Mouse (Mus musculus) megakaryocyte, embryonic 14.5 days (primary cell): ENCODE measurements around the gene Col25a1. TPM values are rescaled to one million over a fixed set of nuclear protein-coding genes. Genes with fewer than 3 reads are reported as not detected.

Experiments used
- H3K27me3 ChIP-seq: replicated peaks from 2 replicates; pipeline ENCODE3; 2012; ENCODE audit warnings: inconsistent platforms
- H3K36me3 ChIP-seq: replicated peaks from 2 replicates; pipeline ENCODE3; 2012; ENCODE audit warnings: low read length, inconsistent platforms, mixed read lengths
- H3K4me1 ChIP-seq: 2 replicates; pipeline ENCODE4 v1.6.1; 2012; ENCODE audit warnings: inconsistent platforms
- H3K4me3 ChIP-seq: replicated peaks from 2 replicates; pipeline ENCODE3; 2012; ENCODE audit warnings: moderate library complexity, mild to moderate bottlenecking, inconsistent platforms
- H3K9me3 ChIP-seq: 2 replicates; pipeline ENCODE4 v1.6.1; 2012; ENCODE audit warnings: inconsistent platforms
- FLI1 ChIP-seq: IDR thresholded peaks from 2 replicates; pipeline ENCODE4 v1.6.1; 2012; ENCODE audit warnings: low read length, inconsistent platforms, mixed read lengths
- GATA1 ChIP-seq: IDR thresholded peaks from 3 replicates; pipeline ENCODE4 v1.6.1; 2012; ENCODE audit warnings: mixed read lengths, low read length, inconsistent platforms, borderline replicate concordance
- polyA plus RNA-seq: library from polyadenylated mRNA; stranded (reverse); fragments of >175 nt; gene quantifications from 2 replicates; pipeline ENCODE4 v1.2.3, GENCODE M21; 2012; ENCODE audit warnings: low replicate concordance; ENCODE audit not compliant: insufficient read depth

Gene Col25a1
- polyA plus RNA-seq, 1 experiment, result 0.06 TPM

DNA sequence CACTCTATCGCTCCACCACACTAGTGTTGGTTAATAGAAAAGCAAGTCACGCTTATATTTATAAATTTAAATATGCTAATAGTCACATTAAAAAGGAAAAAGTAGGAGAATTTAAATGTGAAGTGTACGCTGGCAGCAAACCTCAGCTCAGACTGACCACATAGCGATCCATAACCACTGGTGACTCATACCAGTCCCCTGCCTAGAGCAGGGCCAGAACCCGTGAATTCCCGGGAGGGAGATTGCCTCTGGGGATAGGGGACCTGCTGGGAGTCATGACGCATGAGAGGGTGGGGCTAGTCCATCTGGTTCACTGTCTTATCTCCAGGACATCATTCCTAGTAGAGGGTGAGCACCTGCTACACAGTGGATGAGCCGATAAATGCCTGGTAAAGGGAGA is 484.3 kb downstream of the Col25a1 start:
- Histone ChIP-seq H3K27me3 (peaks cover 7% of the 10 kb centered on the region), H3K9me3 (0 out of 2 replicates have a peak, but pooled peaks cover 4% of the 10 kb centered on the region), H3K4me1 (peaks cover 5% of the 10 kb centered on the region; the same call in 1 of the 2 replicates), H3K4me3 (no peak overlapping the region), H3K36me3 (no peaks in the 10 kb centered on the region)
- TF ChIP-seq GATA1 (no peak), FLI1 (no peak)

DNA sequence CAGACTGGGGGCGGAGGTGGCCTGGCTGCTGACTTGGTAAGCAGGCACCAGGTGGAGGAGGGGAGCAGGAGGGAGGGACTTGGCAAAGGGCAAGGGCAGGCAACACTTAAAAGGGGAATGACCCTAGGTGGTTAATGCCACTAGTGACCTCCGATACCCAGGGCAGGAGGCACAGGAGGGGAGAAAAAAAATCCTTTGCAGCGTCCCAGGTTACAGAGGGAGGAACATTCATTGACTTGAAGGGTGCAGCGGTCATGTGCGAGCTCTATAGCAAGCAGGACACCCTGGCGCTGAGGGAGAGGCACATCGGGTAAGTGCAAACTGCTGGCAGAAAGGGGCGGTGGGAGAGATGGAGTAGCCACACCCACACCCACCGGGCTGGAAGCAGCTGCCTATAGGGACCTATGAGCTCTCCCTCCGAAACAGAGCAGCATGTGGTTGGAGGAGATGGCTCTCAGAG is 486.2 kb downstream of the Col25a1 start, which contains the start of gene Etnppl:
Gene Etnppl, plus strand, starts transcription at position 10 of the 460 bp plus-strand sequence.
- Histone ChIP-seq H3K9me3 (0 out of 2 replicates have a peak, but pooled peaks cover 6% of the 10 kb centered on the region), H3K27me3 (peaks cover 7% of the 10 kb centered on the region), H3K36me3 (no peaks in the 10 kb centered on the region), H3K4me1 (peaks cover 5% of the 10 kb centered on the region; the same call in 1 of the 2 replicates), H3K4me3 (no peak within 1 kb of the TSS)
- no peak for TF ChIP-seq GATA1
- TF ChIP-seq FLI1, result no peak

DNA sequence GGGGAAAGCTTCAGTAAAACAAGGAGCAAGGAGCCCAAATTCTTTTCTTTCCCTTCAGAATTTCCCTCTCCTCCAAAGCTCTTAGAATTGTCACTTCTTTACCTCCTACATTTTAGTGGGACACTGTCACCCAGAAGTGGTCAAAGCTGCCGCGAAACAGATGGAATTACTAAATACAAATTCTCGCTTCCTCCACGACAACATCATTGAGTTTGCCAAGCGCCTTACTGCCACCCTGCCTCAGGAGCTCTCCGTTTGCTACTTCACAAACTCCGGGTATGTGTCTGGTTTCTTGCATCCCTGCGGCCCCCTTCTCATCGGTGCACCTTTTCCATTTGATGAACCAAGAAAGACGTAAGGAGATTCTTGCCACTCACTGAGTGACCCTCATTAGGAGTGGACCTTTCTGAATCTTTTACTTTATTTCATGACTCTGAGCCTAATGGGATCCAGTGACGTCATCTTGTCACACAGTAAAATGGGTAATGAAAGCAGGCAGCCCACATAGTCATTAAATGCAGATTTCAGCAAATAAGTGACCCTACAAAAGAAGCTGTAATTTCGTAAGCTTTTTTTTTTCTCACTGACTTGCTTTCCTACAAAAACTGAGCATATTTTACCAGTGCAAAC is 489.3 kb downstream of the Col25a1 start:
- no peak for TF ChIP-seq GATA1
- TF ChIP-seq FLI1, result no peak
- Histone ChIP-seq H3K4me3 (no peak overlapping the region), H3K9me3 (0 out of 2 replicates have a peak, but pooled peaks cover 4% of the 10 kb centered on the region), H3K36me3 (no peaks in the 10 kb centered on the region), H3K4me1 (peaks cover 5% of the 10 kb centered on the region; the same call in 1 of the 2 replicates), H3K27me3 (peaks cover 7% of the 10 kb centered on the region)

DNA sequence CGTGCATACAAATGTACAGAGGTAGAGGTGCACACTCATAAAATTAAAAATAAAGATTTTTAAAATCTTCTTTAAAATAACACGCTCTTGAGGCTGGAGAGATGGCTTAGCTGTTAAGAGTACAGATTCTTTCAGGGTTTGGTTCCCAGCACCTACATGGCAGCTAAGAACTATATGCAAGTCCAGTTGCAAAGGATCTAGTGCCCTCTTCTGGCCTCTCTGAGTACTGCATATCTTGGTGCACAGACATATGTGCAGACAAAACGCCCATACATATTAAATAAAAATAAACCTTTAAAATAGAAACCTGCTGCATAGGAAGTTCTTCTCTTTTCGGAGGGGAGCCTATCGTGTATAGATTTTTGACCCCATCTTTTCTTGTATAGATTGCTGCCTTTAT is 497.1 kb downstream of the Col25a1 start:
- Histone ChIP-seq H3K9me3 (peaks cover 26% of the 10 kb centered on the region), H3K4me1 (no peaks in the 10 kb centered on the region), H3K36me3 (no peaks in the 10 kb centered on the region), H3K27me3 (no peaks in the 10 kb centered on the region), H3K4me3 (no peak overlapping the region)
- TF ChIP-seq FLI1 (no peak), GATA1 (no peak)

DNA sequence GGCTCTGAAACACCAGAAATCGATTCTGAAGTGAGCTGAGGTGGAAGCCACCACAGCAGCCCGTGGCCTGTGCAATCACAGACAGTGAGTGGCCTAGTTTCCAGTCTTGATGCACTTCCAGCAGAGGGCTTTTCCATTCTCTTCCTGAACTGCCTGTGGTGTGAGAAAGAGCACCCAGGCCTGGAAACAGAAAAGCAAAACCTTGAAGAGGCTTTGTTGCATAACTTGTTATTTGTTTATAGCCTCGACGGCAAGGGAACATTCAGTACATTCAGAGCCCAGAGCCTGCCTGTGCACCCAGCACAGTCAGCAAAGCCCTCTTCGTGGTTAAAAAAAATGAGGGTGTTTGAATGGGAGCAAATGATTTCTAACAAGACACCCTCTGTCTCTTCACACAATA is 502.6 kb downstream of the Col25a1 start:
- Histone ChIP-seq H3K27me3 (no peaks in the 10 kb centered on the region), H3K4me1 (no peaks in the 10 kb centered on the region), H3K4me3 (no peak overlapping the region), H3K9me3 (peaks cover 8% of the 10 kb centered on the region), H3K36me3 (no peaks in the 10 kb centered on the region)
- TF ChIP-seq FLI1 (no peak), GATA1 (no peak)

DNA sequence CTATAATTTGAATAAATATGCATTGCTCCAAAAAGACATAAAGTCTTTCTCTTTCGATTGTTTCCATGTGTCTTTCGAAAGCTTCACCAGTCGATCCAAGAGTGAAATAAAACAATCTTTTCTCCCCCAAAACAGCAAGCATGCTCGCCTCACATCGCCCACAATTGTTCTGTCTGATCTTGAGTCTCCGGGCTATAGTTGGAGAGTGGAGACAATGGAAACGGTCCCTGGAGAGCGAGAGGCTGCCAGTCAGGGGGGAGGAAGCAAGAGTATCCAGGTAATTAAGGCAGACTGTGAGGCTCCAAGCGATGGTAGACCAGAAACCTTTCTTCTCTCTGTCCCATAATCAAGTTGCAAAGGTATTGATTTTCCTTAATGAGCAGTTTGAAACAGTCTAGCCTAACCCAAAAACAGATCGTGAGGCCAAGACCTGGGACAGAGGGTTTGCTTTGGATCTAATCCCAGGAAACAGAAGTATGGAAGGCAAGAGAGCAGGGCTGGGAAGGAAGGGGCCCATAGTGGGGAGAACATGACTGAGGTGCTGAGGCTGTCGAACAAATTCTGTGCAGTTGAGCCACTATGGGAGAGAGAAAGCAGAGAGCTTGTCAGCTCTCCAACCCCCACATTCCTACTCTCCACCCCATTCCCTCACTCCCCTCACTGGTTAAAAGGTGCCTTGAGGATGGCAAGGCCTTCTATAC is 515.0 kb downstream of the Col25a1 start:
- TF ChIP-seq GATA1 (no peak), FLI1 (no peak)
- no peaks in the 10 kb centered on the region for H3K9me3 ChIP-seq
- H3K27me3 ChIP-seq, result no peaks in the 10 kb centered on the region
- H3K36me3 ChIP-seq, result no peaks in the 10 kb centered on the region
- H3K4me1 ChIP-seq, result no peaks in the 10 kb centered on the region
- no peak overlapping the region for H3K4me3 ChIP-seq

Other genes with a start within 250 kb of the Col25a1 start
- 1.3 and 38.3 TPM in 2 replicates for gene Casp6, start 230.1 kb upstream of the Col25a1 start, polyA plus RNA-seq
- 0.12 TPM in 1 of 2 replicates, not detected in the other for gene Mcub, start 161.3 kb upstream of the Col25a1 start, polyA plus RNA-seq
- 52.7 and 60.4 TPM in 2 replicates for gene Sec24b, start 69.9 kb upstream of the Col25a1 start, polyA plus RNA-seq